ENCODE assay signal across 31 mouse cellular contexts in genomic region chr17:70908328-70908727, GRCm38 (mm10). TPM values are rescaled to one million over a fixed set of nuclear protein-coding genes. Genes with fewer than 3 reads are reported as not detected.
DNase-seq lines count a peak whose midpoint lies in the region; ATAC-seq lines count a peak whose summit lies in the region.
"Had no signal": no experiment of that assay in that cellular context is flagged by ENCODE, and none has a peak within 500 bp of the region (broad histone marks: within the 10 kb centered on the region; RNA-seq: fewer than 3 reads in every experiment).

No protein-coding gene starts in this region.

- no peaks in the 10 kb centered on the region for H3K4me1 ChIP-seq in embryonic facial prominence, embryonic 13.5 days
- no peaks in the 10 kb centered on the region for H3K4me1 ChIP-seq in embryonic facial prominence, embryonic 10.5 days
- H3K4me1 ChIP-seq: heart, embryonic 10.5 days; heart, embryonic 15.5 days; liver, embryonic 12.5 days; megakaryocyte, embryonic 14.5 days; midbrain, embryonic 12.5 days; neural tube, embryonic 13.5 days; stomach, embryonic 15.5 days had no signal

- DNase-seq in adrenal gland, postnatal 36 days, result peak; percentile 24 to 28
- DNase-seq in adrenal gland, adult 8-10 months, result no peak
- no peak for DNase-seq in embryonic facial prominence, embryonic 10.5 days (ENCODE audit: low spot score)
- DNase-seq in 3T3-L1 (ENCODE audit: low read depth, low spot score), result peak; percentile 40
- DNase-seq in Muller cell, postnatal 12 days (ENCODE audit: inconsistent ontology term), result peak; percentile 61
- DNase-seq in right cerebral cortex, postnatal 10 days (ENCODE audit: low spot score in 2 of 2), result no peak
- DNase-seq in retina, postnatal 1 day, result no peak
- DNase-seq: cerebellum, adult 11 months; gastrocnemius, postnatal 25 days; heart, adult 11 months; kidney, adult 8-10 months; layer of hippocampus, postnatal 36 days; left cerebral cortex, postnatal 4 days; liver, postnatal 0 days; lung, postnatal 36 days; right cerebral cortex, postnatal 14 days; thymus, adult 18-20 months; thymus, postnatal 25 days had no signal

- no peaks in the 10 kb centered on the region for H3K36me3 ChIP-seq in embryonic facial prominence, embryonic 13.5 days
- no peaks in the 10 kb centered on the region for H3K36me3 ChIP-seq in embryonic facial prominence, embryonic 10.5 days (replicated peaks)
- H3K36me3 ChIP-seq: heart, embryonic 10.5 days; heart, embryonic 15.5 days; liver, embryonic 12.5 days; midbrain, embryonic 12.5 days; neural tube, embryonic 13.5 days; stomach, embryonic 15.5 days had no signal

- no peaks in the 10 kb centered on the region for H3K27me3 ChIP-seq in embryonic facial prominence, embryonic 13.5 days
- no peaks in the 10 kb centered on the region for H3K27me3 ChIP-seq in embryonic facial prominence, embryonic 10.5 days (replicated peaks; ENCODE audit: low read depth, poor library complexity, severe bottlenecking)
- H3K27me3 ChIP-seq: forebrain, embryonic 13.5 days; heart, embryonic 15.5 days; liver, embryonic 12.5 days; midbrain, embryonic 12.5 days; neural tube, embryonic 13.5 days; Patski; stomach, embryonic 15.5 days had no signal

- ATAC-seq in embryonic facial prominence, embryonic 13.5 days (ENCODE audit: insufficient number of reproducible peaks, insufficient read depth, low FRiP score, low TSS enrichment, low read depth), result no peak
- ATAC-seq: CD4-positive, CD25-positive, alpha-beta regulatory T cell, adult 4 months; forebrain, embryonic 13.5 days; intestine, embryonic 16.5 days; liver, embryonic 12.5 days; liver, postnatal 0 days; Patski had no signal

- no peaks in the 10 kb centered on the region for H3K9me3 ChIP-seq in embryonic facial prominence, embryonic 13.5 days
- no peaks in the 10 kb centered on the region for H3K9me3 ChIP-seq in embryonic facial prominence, embryonic 10.5 days
- H3K9me3 ChIP-seq: forebrain, embryonic 13.5 days; heart, embryonic 10.5 days; heart, embryonic 15.5 days; liver, embryonic 12.5 days; megakaryocyte, embryonic 14.5 days; midbrain, embryonic 12.5 days; neural tube, embryonic 13.5 days; stomach, embryonic 15.5 days had no signal

- 0 out of 2 replicates have a peak overlapping the region, but pooled peaks have one; percentile 40 for H3K9ac ChIP-seq in embryonic facial prominence, embryonic 13.5 days
- H3K9ac ChIP-seq: forebrain, embryonic 13.5 days; heart, embryonic 15.5 days; liver, embryonic 12.5 days; liver, postnatal 0 days; midbrain, embryonic 12.5 days; neural tube, embryonic 13.5 days; stomach, embryonic 15.5 days had no signal

- 79% methylated on average over 2 of the region's 2 CpGs for WGBS in embryonic facial prominence, embryonic 13.5 days
- 81% methylated on average over 2 of the region's 2 CpGs for WGBS in embryonic facial prominence, embryonic 10.5 days

- H3K4me2 ChIP-seq in embryonic facial prominence, embryonic 13.5 days, result no peak overlapping the region
- H3K4me2 ChIP-seq: forebrain, embryonic 13.5 days; heart, embryonic 15.5 days; liver, embryonic 12.5 days; midbrain, embryonic 12.5 days; neural tube, embryonic 13.5 days; stomach, embryonic 15.5 days had no signal

- H3K4me3 ChIP-seq in embryonic facial prominence, embryonic 13.5 days, result no peak overlapping the region
- no peak overlapping the region for H3K4me3 ChIP-seq in embryonic facial prominence, embryonic 10.5 days
- H3K4me3 ChIP-seq: forebrain, embryonic 13.5 days; heart, embryonic 10.5 days; heart, embryonic 15.5 days; liver, embryonic 12.5 days; megakaryocyte, embryonic 14.5 days; midbrain, embryonic 12.5 days; neural tube, embryonic 13.5 days; stomach, embryonic 15.5 days had no signal

- no peak overlapping the region for H3K27ac ChIP-seq in embryonic facial prominence, embryonic 13.5 days
- no peak overlapping the region for H3K27ac ChIP-seq in embryonic facial prominence, embryonic 10.5 days (replicated peaks)
- H3K27ac ChIP-seq: forebrain, embryonic 13.5 days; heart, embryonic 10.5 days; heart, embryonic 15.5 days; kidney, postnatal 0 days; liver, embryonic 12.5 days; midbrain, embryonic 12.5 days; neural tube, embryonic 13.5 days; stomach, embryonic 15.5 days had no signal

RNA-seq across cellular contexts. Expression of gene Tgif1, which starts 55.0 kb away (rescaled TPM):
- 10 to 100 TPM; 42.0 to 48.8 TPM for total RNA-seq in adrenal gland, postnatal 36 days (2021)
- total RNA-seq in adrenal gland, adult 8-10 months (2022), result 10 to 100 TPM; 45.8 to 61.5 (median 60.5) TPM
- 95.5 TPM in 2 replicates for polyA plus RNA-seq in embryonic facial prominence, embryonic 13.5 days (2015; fragmentation: Nextera tagmentation; extraction: Ambion mirVana)
- 110 and 112 TPM in 2 replicates for polyA plus RNA-seq in embryonic facial prominence, embryonic 10.5 days (2016; fragmentation: Nextera tagmentation; extraction: Ambion mirVana)

Comparison
In these comparisons a context has a peak if more than half of its experiments do, and no peak if none do; other contexts are left out.
1. DNase-seq: peak in adrenal gland, postnatal 36 days (2 of 2), 3T3-L1 (single experiment) and Muller cell, postnatal 12 days (single experiment); none in adrenal gland, adult 8-10 months (single experiment), embryonic facial prominence, embryonic 10.5 days (single experiment), right cerebral cortex, postnatal 10 days (0 of 2) and retina, postnatal 1 day (single experiment).